Mouse (Mus musculus) MEL (cell line): ENCODE measurements around the gene Pam16. TPM values are rescaled to one million over a fixed set of nuclear protein-coding genes. Genes with fewer than 3 reads are reported as not detected.

ENCODE experiments used
- DNase-seq: peaks from one replicate; pipeline ENCODE4 v3.0.0; 2011; ENCODE audit warnings: low read depth, low spot score
- H3K27ac ChIP-seq: 2 replicates; pipeline ENCODE4 v1.5.1; 2012; ENCODE audit warnings: low read depth, mild to moderate bottlenecking, control low read depth, low read length, moderate library complexity; ENCODE audit not compliant: control insufficient read depth
- H3K27me3 ChIP-seq, 2 experiments: fragments of 150-350 bp in 1 of 2; sonication (generic) in 1 of 2; 2 replicates each; pipeline ENCODE4 v1.6.1; 2012; ENCODE audit warnings: low read length in 2 of 2, mild to moderate bottlenecking in 2 of 2, improper control_type of control experiment in 1 of 2, moderate library complexity in 1 of 2; ENCODE audit not compliant: insufficient read depth in 2 of 2, control insufficient read depth in 1 of 2
- H3K36me3 ChIP-seq, 2 experiments: 2 replicates each; pipeline ENCODE4 v1.6.1; 2012 to 2014; ENCODE audit warnings: low read length in 2 of 2, improper control_type of control experiment in 1 of 2, inconsistent platforms in 1 of 2, mild to moderate bottlenecking in 1 of 2; ENCODE audit not compliant: insufficient read depth in 2 of 2, control insufficient read depth in 1 of 2
- H3K4me1 ChIP-seq, 2 experiments: fragments of 150-350 bp in 1 of 2; sonication (generic) in 1 of 2; 2 replicates each; pipeline ENCODE4 v1.6.1; 2012; ENCODE audit warnings: low read length in 2 of 2, improper control_type of control experiment in 1 of 2, mild to moderate bottlenecking in 1 of 2; ENCODE audit not compliant: insufficient read depth in 2 of 2, control insufficient read depth in 1 of 2
- H3K4me3 ChIP-seq, 2 experiments: fragments of 150-350 bp in 1 of 2; sonication (generic) in 1 of 2; 2 replicates each; pipeline ENCODE4 v1.5.1; 2012; ENCODE audit warnings: low read depth in 2 of 2, low read length in 2 of 2, mild to moderate bottlenecking in 2 of 2, moderate library complexity in 2 of 2, control low read depth in 1 of 2, improper control_type of control experiment in 1 of 2; ENCODE audit not compliant: control insufficient read depth in 1 of 2, insufficient read depth in 1 of 2
- H3K79me2 ChIP-seq: 2 replicates; pipeline ENCODE4 v1.6.1; 2012; ENCODE audit warnings: mild to moderate bottlenecking, low read length, moderate library complexity; ENCODE audit not compliant: control insufficient read depth, poor library complexity, insufficient read depth
- H3K9ac ChIP-seq: 2 replicates; pipeline ENCODE4 v1.6.1; 2012; ENCODE audit warnings: low read depth, mild to moderate bottlenecking, control low read depth, low read length, moderate library complexity; ENCODE audit not compliant: control insufficient read depth, poor library complexity, severe bottlenecking
- H3K9me3 ChIP-seq: fragments of 150-350 bp; sonication (generic); replicated peaks from 2 replicates; pipeline ENCODE4 v1.6.1; 2012; ENCODE audit warnings: mild to moderate bottlenecking, low read length, improper control_type of control experiment, moderate library complexity; ENCODE audit not compliant: insufficient read depth
- CHD1 ChIP-seq: IDR thresholded peaks from 2 replicates; pipeline ENCODE4 v1.6.1; 2012; ENCODE audit warnings: low read depth, mild to moderate bottlenecking, inconsistent platforms, low read length, improper control_type of control experiment
- CTCF ChIP-seq, 3 experiments: IDR thresholded peaks in 2 of 3; conservative IDR thresholded peaks in 1 of 3; 2 replicates each; pipeline ENCODE4 v1.5.1; 2011 to 2012; ENCODE audit warnings: low read length in 3 of 3, low read depth in 2 of 3, mild to moderate bottlenecking in 2 of 3, improper control_type of control experiment in 1 of 3, inconsistent platforms in 1 of 3, mixed read lengths in 1 of 3, moderate library complexity in 1 of 3; ENCODE audit not compliant: control insufficient read depth in 1 of 3, insufficient read depth in 1 of 3, poor library complexity in 1 of 3, severe bottlenecking in 1 of 3
- E2F4 ChIP-seq: IDR thresholded peaks from 2 replicates; pipeline ENCODE4 v1.6.1; 2011; ENCODE audit warnings: low read depth, low read length, improper control_type of control experiment, borderline replicate concordance
- ELF1 ChIP-seq: IDR thresholded peaks from 2 replicates; pipeline ENCODE4 v1.6.1; 2014; ENCODE audit warnings: low read depth, mild to moderate bottlenecking, inconsistent platforms, low read length, improper control_type of control experiment, moderate library complexity
- ETS1 ChIP-seq: IDR thresholded peaks from 2 replicates; pipeline ENCODE4 v1.6.1; 2012; ENCODE audit warnings: low read depth, mild to moderate bottlenecking, inconsistent platforms, low read length, improper control_type of control experiment, moderate library complexity
- MAFK ChIP-seq: IDR thresholded peaks from 2 replicates; pipeline ENCODE4 v1.6.1; 2011; ENCODE audit warnings: low read depth, mild to moderate bottlenecking, low read length, improper control_type of control experiment, borderline replicate concordance
- MXI1 ChIP-seq: IDR thresholded peaks from 2 replicates; pipeline ENCODE4 v1.6.1; 2011; ENCODE audit warnings: mild to moderate bottlenecking, low read depth, low read length, improper control_type of control experiment
- POLR2AphosphoS2 ChIP-seq: IDR thresholded peaks from 2 replicates; pipeline ENCODE4 v1.6.1; 2011; ENCODE audit warnings: low read length, improper control_type of control experiment
- POLR2AphosphoS5 ChIP-seq: IDR thresholded peaks from 2 replicates; pipeline ENCODE4 v1.6.1; 2012; ENCODE audit warnings: low read depth, borderline replicate concordance, mild to moderate bottlenecking, inconsistent platforms, low read length, moderate library complexity, mixed read lengths
- RAD21 ChIP-seq: IDR thresholded peaks from 2 replicates; pipeline ENCODE4 v1.6.1; 2011; ENCODE audit warnings: mild to moderate bottlenecking, low read depth, low read length, improper control_type of control experiment
- RCOR1 ChIP-seq: IDR thresholded peaks from 2 replicates; pipeline ENCODE4 v1.6.1; 2012; ENCODE audit warnings: low read depth, mild to moderate bottlenecking, inconsistent platforms, low read length, improper control_type of control experiment
- UBTF ChIP-seq: IDR thresholded peaks from 2 replicates; pipeline ENCODE4 v1.6.1; 2012; ENCODE audit warnings: low read depth, mild to moderate bottlenecking, inconsistent platforms, low read length, improper control_type of control experiment, moderate library complexity, borderline replicate concordance; ENCODE audit not compliant: insufficient read depth
- USF1 ChIP-seq: IDR thresholded peaks from 2 replicates; pipeline ENCODE4 v1.6.1; 2014; ENCODE audit warnings: low read depth, mild to moderate bottlenecking, inconsistent platforms, low read length, improper control_type of control experiment, moderate library complexity
- ZC3H11A ChIP-seq: IDR thresholded peaks from 2 replicates; pipeline ENCODE4 v1.6.1; 2012; ENCODE audit warnings: low read depth, mild to moderate bottlenecking, inconsistent platforms, low read length, improper control_type of control experiment
- ZMIZ1 ChIP-seq: IDR thresholded peaks from 2 replicates; pipeline ENCODE4 v1.6.1; 2012; ENCODE audit warnings: low read depth, mild to moderate bottlenecking, inconsistent platforms, low read length, improper control_type of control experiment, moderate library complexity
- ZNF384 ChIP-seq: IDR thresholded peaks from 2 replicates; pipeline ENCODE4 v1.6.1; 2012; ENCODE audit warnings: low read depth, mild to moderate bottlenecking, inconsistent platforms, low read length, improper control_type of control experiment
- polyA plus RNA-seq, 2 experiments: library from polyadenylated mRNA; stranded (reverse) in 1 of 2; unstranded in 1 of 2; fragments of >175 nt in 1 of 2; fragments of >200 nt in 1 of 2; gene quantifications; 2 replicates each; pipeline versions ENCODE4 v1.2.1 to v1.2.4; 2012; ENCODE audit warnings: low replicate concordance in 2 of 2, low read depth in 1 of 2; ENCODE audit not compliant: insufficient read length in 2 of 2, insufficient read depth in 1 of 2, missing spikeins in 1 of 2
- total RNA-seq: library from RNA; depleted of rRNA; stranded (reverse); fragments of 300-350 nt; gene quantifications from 2 replicates; pipeline ENCODE4 v1.2.3, GENCODE M21; 2012

Pam16 gene
- total and polyA plus RNA-seq, 3 experiments, result 13.6 to 121 TPM; not detected in 1

- Histone ChIP-seq H3K36me3 (no peaks in the 10 kb centered on the region), H3K4me1 (no peaks in the 10 kb centered on the region; a peak in 1 of 4 replicates), H3K4me3 (no peak overlapping the region), H3K9ac (no peak overlapping the region), H3K9me3 (no peaks in the 10 kb centered on the region), H3K27ac (no peak overlapping the region), H3K79me2 (no peaks in the 10 kb centered on the region), H3K27me3 (no peaks in the 10 kb centered on the region)
- TF ChIP-seq UBTF, result no peak
- no peak for TF ChIP-seq POLR2AphosphoS2
- TF ChIP-seq ELF1, result no peak
- no peak for DNase-seq
These were observed 19.2 kb downstream of the Pam16 start for GRCm38 (mm10) chr16:4605514-4606131.

GRCm38 (mm10) chr16:4604293-4604837, 20.4 kb downstream of the Pam16 start:
- no peaks in the 10 kb centered on the region for H3K27me3 ChIP-seq
- TF ChIP-seq ETS1 (no peak), CTCF (IDR thresholded peaks at IDR 0.05 in 2 of 3, conservative IDR thresholded peaks at IDR 0.05 in 1 of 3; ENCODE audit: control insufficient read depth in 1 of 3, insufficient read depth in 1 of 3, low read depth in 2 of 3, low read length in 3 of 3, poor library complexity in 1 of 3, severe bottlenecking in 1 of 3) (no peak), POLR2AphosphoS5 (no peak), RAD21 (no peak), CHD1 (no peak), MAFK (no peak), ZNF384 (no peak), MXI1 (no peak), USF1 (no peak), ZMIZ1 (no peak)
- H3K9me3 ChIP-seq, result no peaks in the 10 kb centered on the region

GRCm38 (mm10) chr16:4603453-4603837, 21.3 kb downstream of the Pam16 start:
- H3K27me3 ChIP-seq, result no peaks in the 10 kb centered on the region
- no peak overlapping the region for H3K27ac ChIP-seq
- no peak overlapping the region for H3K4me3 ChIP-seq
- no peaks in the 10 kb centered on the region for H3K9me3 ChIP-seq
- H3K9ac ChIP-seq, result no peak overlapping the region
- no peak for DNase-seq
- H3K4me1 ChIP-seq, result no peaks in the 10 kb centered on the region; a peak in 1 of 4 replicates
- no peaks in the 10 kb centered on the region for H3K79me2 ChIP-seq
- TF ChIP-seq ZC3H11A (no peak), USF1 (no peak), E2F4 (no peak), ZNF384 (no peak), RCOR1 (no peak), POLR2AphosphoS2 (no peak)
- H3K36me3 ChIP-seq, result no peaks in the 10 kb centered on the region

More at GRCm38 (mm10) chr16:4604293-4604837, 20.4 kb downstream of the Pam16 start:
- Histone ChIP-seq H3K4me1 (no peaks in the 10 kb centered on the region; a peak in 1 of 4 replicates), H3K79me2 (no peaks in the 10 kb centered on the region), H3K27ac (no peak overlapping the region), H3K36me3 (no peaks in the 10 kb centered on the region), H3K4me3 (no peak overlapping the region), H3K9ac (no peak overlapping the region)
- no peak for DNase-seq
